Mouse (Mus musculus) megakaryocyte, embryonic 14.5 days (primary cell): ENCODE measurements around the gene Med1.

Source experiments
- FLI1 ChIP-seq: IDR thresholded peaks from 2 replicates; pipeline ENCODE4 v1.6.1; 2012; ENCODE audit warnings: low read length, inconsistent platforms, mixed read lengths
- GATA1 ChIP-seq: IDR thresholded peaks from 3 replicates; pipeline ENCODE4 v1.6.1; 2012; ENCODE audit warnings: mixed read lengths, low read length, inconsistent platforms, borderline replicate concordance

DNA sequence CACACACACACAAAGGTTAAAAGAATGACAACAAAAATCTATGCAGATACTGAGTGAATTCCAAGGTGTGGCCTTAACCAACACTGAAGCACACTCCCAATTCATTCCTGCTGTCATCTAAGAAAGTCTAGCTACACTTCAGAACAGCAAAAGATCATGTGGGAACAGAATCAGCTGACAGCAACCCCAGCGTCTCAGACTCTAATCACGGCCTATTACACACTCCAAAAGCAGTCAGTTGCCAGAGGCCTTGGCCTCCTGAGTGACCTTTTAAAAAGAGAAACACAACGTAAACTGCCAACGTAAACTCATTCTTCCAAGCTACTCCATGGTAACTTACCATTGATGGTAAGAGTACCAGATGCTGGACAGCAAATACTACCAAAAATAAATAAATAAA is 58.1 kb downstream of the Med1 start:
- TF ChIP-seq GATA1 = no peak
- no peak for TF ChIP-seq FLI1
